Mouse (Mus musculus) erythroblast, embryonic 14.5 days (primary cell): ENCODE data around the gene Rsph10b. TPM values are rescaled to one million over a fixed set of nuclear protein-coding genes. Genes with fewer than 3 reads are reported as not detected.

ENCODE experiments used
- H3K27me3 ChIP-seq: 2 replicates; pipeline ENCODE4 v1.6.1; 2012; ENCODE audit warnings: inconsistent platforms; ENCODE audit not compliant: control insufficient read depth
- H3K36me3 ChIP-seq: 2 replicates; pipeline ENCODE4 v1.6.1; 2012; ENCODE audit warnings: mild to moderate bottlenecking, inconsistent platforms; ENCODE audit not compliant: control insufficient read depth
- H3K4me1 ChIP-seq: 2 replicates; pipeline ENCODE4 v1.6.1; 2012; ENCODE audit warnings: inconsistent platforms; ENCODE audit not compliant: control insufficient read depth
- H3K4me3 ChIP-seq: replicated peaks from 2 replicates; pipeline ENCODE3; 2012; ENCODE audit warnings: moderate library complexity, mild to moderate bottlenecking, inconsistent platforms
- H3K9me3 ChIP-seq: 2 replicates; pipeline ENCODE4 v1.6.1; 2012; ENCODE audit warnings: low read length, inconsistent platforms, mixed read lengths; ENCODE audit not compliant: control insufficient read depth
- GATA1 ChIP-seq: IDR thresholded peaks from 2 replicates; pipeline ENCODE4 v1.6.1; 2012; ENCODE audit warnings: low read length, inconsistent platforms, mixed read lengths
- TAL1 ChIP-seq: IDR thresholded peaks from 3 replicates; pipeline ENCODE4 v1.6.1; 2012; ENCODE audit warnings: low read length, inconsistent platforms, mixed read lengths
- polyA plus RNA-seq: library from polyadenylated mRNA; stranded (reverse); fragments of >175 nt; gene quantifications from 2 replicates; pipeline ENCODE4 v1.2.3, GENCODE M21; 2012

Rsph10b gene
- polyA plus RNA-seq, 1 experiment, result 0.05 TPM

DNA sequence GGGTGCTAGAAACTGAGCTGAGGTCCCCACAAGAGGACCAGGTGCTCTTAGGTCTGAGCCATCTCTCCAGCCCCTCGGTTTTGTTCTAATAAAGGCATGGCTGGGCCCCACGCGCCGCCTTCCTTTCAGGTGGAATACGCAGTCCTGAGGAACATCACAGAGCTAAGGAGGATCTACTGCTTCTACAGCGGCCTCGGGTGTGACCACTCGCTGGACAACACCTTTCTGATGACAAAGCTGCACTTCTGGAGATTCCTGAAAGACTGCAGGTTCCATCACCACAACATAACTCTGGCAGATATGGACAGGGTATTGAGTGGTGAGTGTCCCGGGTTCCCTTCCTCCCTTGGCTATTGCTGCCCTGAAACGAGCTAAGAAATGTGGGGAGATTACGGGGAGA, 26.7 kb downstream of the Rsph10b start:
- H3K36me3 ChIP-seq, result no peaks in the 10 kb centered on the region
- TF ChIP-seq TAL1 (no peak), GATA1 (no peak)
- H3K4me1 ChIP-seq, result no peaks in the 10 kb centered on the region
- peaks cover 6% of the 10 kb centered on the region for H3K9me3 ChIP-seq
- H3K27me3 ChIP-seq, result peaks cover 5% of the 10 kb centered on the region
- no peak overlapping the region for H3K4me3 ChIP-seq

DNA sequence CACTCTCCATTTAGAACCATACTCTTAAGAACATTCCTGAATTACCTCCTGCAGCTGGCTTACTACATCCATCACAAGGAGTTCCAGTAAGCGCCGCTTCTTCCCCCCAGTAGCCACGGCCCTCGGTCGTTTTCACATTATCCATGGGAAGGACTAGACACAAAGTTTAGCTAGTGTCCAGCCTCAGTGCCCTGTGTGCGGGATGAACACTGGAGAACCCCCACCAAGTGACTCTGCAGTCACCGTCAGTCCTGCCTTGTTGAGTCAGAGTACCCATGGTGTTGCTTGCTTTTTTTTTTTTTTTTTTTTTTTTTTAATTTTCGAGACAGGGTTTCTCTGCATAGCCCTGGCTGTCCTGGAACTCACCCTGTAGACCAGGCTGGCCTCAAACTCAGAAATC, 28.3 kb downstream of the Rsph10b start:
- TF ChIP-seq GATA1, result no peak
- TF ChIP-seq TAL1, result no peak
- H3K36me3 ChIP-seq, result no peaks in the 10 kb centered on the region
- H3K4me3 ChIP-seq, result no peak overlapping the region
- peaks cover 8% of the 10 kb centered on the region for H3K27me3 ChIP-seq
- H3K4me1 ChIP-seq, result no peaks in the 10 kb centered on the region
- peaks cover 2% of the 10 kb centered on the region; the same call in 1 of the 2 replicates for H3K9me3 ChIP-seq

DNA sequence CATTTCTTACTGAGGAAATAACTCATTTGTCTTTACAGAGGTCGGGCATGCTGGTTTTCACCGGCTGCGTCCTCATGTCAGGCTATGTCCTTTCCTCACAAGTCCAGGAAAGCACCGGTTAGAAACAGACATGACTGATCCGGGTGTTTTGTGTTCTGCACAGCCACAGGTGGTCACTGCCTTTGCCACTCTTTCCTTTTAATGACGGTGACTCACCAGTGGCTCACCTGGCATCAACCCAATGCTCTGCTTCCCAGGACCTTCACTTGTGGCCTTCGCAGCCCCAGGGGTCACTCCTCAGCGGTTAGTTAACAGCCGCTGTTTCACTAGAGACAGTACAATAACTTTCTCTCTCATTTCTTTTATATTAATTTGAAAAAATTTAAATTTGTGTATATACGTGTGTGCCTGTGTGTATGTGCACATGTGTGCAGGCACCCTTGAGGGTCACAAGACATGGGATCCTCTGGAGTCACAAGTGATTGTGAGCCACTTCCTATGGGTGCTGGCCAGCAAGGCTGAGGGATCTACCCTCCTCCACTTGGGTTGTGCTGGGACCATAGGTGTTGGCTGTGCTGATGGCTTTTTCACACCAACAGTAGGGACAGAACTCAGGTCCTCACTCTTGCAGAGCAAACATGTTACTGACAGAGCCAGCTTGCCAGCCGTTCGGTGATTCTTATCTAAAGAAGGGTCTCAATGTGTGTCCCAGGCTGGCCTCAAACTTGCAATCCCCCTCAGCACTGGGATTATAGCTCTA, 32.9 kb downstream of the Rsph10b start:
- TF ChIP-seq GATA1, result no peak
- TF ChIP-seq TAL1, result no peak
- Histone ChIP-seq H3K9me3 (no peaks in the 10 kb centered on the region), H3K27me3 (peaks cover 5% of the 10 kb centered on the region), H3K4me3 (no peak overlapping the region), H3K36me3 (no peaks in the 10 kb centered on the region), H3K4me1 (no peaks in the 10 kb centered on the region)

DNA sequence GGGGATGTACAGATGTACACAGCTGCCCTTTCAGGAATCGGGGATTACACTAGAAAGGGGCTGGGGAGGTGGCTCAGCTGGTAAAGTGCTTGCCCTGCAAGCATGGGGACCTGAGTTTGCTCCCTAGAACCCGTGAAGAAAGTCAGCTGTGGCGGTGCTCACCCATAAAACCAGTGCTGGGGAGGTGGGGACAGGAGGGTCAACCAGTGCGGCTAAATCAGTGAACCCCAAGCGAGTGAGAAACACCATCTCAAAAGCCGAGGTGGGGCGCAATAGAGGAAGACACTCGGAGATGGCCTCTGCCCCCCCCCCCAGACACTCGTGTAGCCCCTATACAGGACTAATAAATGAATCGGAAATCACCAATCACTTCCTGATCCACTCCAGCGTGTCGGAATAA, 33.8 kb downstream of the Rsph10b start:
- Histone ChIP-seq H3K36me3 (no peaks in the 10 kb centered on the region), H3K4me1 (no peaks in the 10 kb centered on the region; the same call in 1 of the 2 replicates), H3K9me3 (no peaks in the 10 kb centered on the region), H3K4me3 (no peak overlapping the region), H3K27me3 (peaks cover 5% of the 10 kb centered on the region)
- TF ChIP-seq GATA1, result no peak
- no peak for TF ChIP-seq TAL1

DNA sequence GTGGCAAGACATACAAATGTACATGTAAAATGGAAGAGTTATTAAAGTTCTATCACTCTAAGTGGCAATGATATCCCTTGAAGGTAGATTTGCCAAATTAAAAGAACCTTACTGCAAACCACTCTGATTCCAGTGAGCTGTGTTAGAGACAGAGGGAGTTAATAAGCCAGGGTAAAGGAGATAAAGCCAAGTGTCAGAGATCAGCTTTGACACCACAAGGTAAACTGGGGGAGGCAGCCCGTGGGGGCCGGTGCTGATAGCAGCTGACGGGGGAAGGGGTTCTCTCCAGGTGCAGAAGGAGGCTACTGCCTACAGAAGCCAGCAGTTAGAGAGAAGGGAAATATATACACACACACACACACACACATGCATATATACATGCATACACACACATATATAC, 39.8 kb downstream of the Rsph10b start:
- H3K36me3 ChIP-seq, result no peaks in the 10 kb centered on the region; the same call in 1 of the 2 replicates
- TF ChIP-seq TAL1, result no peak
- TF ChIP-seq GATA1, result no peak
- peaks cover 3% of the 10 kb centered on the region for H3K9me3 ChIP-seq
- H3K4me3 ChIP-seq, result no peak overlapping the region
- no peaks in the 10 kb centered on the region for H3K27me3 ChIP-seq
- peaks cover 57% of the 10 kb centered on the region for H3K4me1 ChIP-seq

DNA sequence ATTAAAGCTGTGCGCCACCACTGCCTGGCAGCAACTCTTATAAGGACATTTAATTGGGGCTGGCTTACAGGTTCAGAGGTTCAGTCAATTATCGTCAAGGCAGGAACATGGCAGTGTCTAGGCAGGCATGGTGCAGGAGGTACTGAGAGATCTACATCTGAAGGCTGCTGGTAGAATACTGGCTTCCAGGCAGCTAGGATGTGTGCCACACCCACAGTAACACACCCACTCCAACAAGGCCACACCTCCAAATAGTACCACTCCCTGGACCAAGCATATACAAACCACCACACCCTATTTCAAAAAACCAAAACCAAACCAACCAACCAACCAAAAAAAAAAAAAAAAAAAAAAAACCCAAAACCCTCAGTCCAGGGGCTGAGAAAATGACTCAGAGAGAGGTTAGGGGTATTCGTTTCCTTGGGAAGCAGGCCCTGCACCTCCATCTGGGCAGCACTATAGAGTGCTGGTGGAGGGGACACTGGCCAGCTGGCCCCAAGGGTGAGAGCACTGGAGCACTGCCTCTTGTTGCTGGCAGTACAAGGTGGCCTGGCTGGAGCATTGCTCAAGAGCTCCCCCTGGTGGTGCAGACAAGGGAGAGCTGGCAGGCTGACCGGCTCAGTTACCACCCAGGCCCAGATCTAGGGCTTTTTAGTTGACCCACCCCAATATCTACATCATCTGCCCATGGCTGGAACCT, 42.2 kb downstream of the Rsph10b start:
- peaks cover 3% of the 10 kb centered on the region for H3K9me3 ChIP-seq
- no peaks in the 10 kb centered on the region for H3K27me3 ChIP-seq
- no peaks in the 10 kb centered on the region; the same call in 1 of the 2 replicates for H3K36me3 ChIP-seq
- peak overlapping the region; percentile 31 for H3K4me3 ChIP-seq
- TF ChIP-seq TAL1, result no peak
- TF ChIP-seq GATA1, result no peak
- H3K4me1 ChIP-seq, result peaks cover 73% of the 10 kb centered on the region

DNA sequence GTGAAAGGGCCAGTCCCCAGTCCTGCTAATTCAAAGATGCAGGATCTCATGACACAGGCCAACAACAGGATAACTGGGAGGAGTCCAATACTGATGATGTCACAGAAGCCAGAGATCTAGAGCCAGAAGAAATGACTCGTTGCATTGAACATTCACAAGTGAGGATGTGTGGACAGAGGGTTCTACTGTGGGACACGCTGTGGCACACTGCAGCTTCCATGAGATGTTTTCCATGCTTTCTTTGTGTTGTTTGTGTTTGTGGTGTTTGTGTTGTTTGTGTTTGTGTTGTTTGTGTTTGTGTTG, 42.7 kb downstream of the Rsph10b start:
- Histone ChIP-seq H3K27me3 (no peaks in the 10 kb centered on the region), H3K9me3 (peaks cover 3% of the 10 kb centered on the region), H3K36me3 (no peaks in the 10 kb centered on the region; the same call in 1 of the 2 replicates), H3K4me1 (peaks cover 76% of the 10 kb centered on the region), H3K4me3 (no peak overlapping the region)
- TF ChIP-seq GATA1 (no peak), TAL1 (no peak)

DNA sequence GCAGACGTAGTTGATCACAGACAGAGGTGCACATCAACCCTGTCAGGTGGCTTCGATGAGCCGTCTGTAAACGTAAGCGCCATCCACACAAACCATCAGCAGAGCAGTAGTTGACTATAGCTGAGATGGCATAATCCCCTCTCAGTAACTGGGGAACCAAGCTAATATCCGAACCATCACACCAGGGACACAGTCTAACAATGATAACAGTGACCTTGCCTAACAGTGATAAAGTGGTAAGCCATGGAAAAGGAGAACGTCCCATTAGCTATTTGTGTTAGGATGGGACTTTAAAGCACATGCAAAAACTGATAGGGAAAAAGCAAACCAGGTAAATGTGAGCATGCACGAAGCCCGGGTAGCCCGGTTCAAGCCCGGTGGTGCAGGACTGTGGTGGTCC, 43.4 kb downstream of the Rsph10b start:
- Histone ChIP-seq H3K4me1 (peaks cover 78% of the 10 kb centered on the region), H3K4me3 (peak overlapping the region; percentile 33)
- TF ChIP-seq TAL1, result no peak
- no peak for TF ChIP-seq GATA1

DNA sequence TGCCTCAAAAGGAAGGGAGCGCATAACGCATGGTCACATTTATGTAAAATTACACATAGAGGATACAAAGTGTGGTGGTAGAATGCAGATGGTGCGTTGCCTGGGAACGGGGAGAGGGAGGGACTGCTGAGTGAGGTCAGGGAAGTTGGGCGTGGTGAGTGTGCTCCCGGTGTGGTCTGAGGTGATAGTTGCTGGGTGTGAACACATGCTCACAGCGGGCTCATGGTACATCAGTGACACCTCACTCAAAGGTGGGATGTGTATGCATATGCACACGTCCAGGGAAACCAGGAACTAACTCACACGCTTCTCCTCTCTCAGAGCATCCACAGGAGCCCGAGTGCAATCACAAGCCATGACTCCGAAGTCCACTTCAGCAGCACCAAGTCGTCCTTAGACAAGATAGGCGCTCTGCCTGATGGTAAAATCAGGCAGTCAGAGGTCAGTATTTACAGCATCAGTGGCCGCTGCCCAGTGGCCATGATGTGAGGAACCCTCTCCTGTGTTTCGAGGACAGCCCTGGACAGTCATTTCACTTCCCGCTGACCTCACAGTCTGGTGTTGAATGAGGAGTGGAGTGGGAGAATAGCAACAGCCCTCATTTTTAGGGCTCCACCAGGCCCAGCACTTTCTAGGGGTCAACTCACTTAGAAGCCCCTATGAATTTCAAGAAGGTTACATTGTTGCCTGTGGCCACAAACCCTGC, 44.0 kb downstream of the Rsph10b start:
- Histone ChIP-seq H3K4me1 (peaks cover 77% of the 10 kb centered on the region), H3K27me3 (no peaks in the 10 kb centered on the region), H3K9me3 (peaks cover 3% of the 10 kb centered on the region), H3K36me3 (no peaks in the 10 kb centered on the region; the same call in 1 of the 2 replicates), H3K4me3 (peak overlapping the region; percentile 33)
- TF ChIP-seq GATA1 (no peak), TAL1 (peak; percentile 68)

More for the DNA sequence above, 43.4 kb downstream of the Rsph10b start:
- peaks cover 3% of the 10 kb centered on the region for H3K9me3 ChIP-seq
- no peaks in the 10 kb centered on the region for H3K27me3 ChIP-seq
- H3K36me3 ChIP-seq, result no peaks in the 10 kb centered on the region; the same call in 1 of the 2 replicates
